Mouse (Mus musculus): ENCODE measurements around the gene Magi1. TPM values are rescaled to one million over a fixed set of nuclear protein-coding genes. Genes with fewer than 3 reads are reported as not detected.

Gene Magi1
- polyA plus RNA-seq, 1 experiment from 2014 or later = 10.1 TPM

- Histone ChIP-seq H3K4me1 (replicated peaks) (0 out of 2 replicates have a peak, but pooled peaks cover 3% of the 10 kb centered on the region), H3K27me3 (replicated peaks) (0 out of 2 replicates have a peak, but pooled peaks cover 2% of the 10 kb centered on the region), H3K27ac (no peak overlapping the region), H3K4me3 (replicated peaks) (peak overlapping the region; percentile 3; the same call in 1 of the 2 replicates), H3K9me3 (no peaks in the 10 kb centered on the region), H3K9ac (no peak overlapping the region), H3K36me3 (no peaks in the 10 kb centered on the region), H3K4me2 (replicated peaks) (peak overlapping the region; percentile 47)
- WGBS = 42% methylated on average over 24 of the region's 24 CpGs
- no peak for ATAC-seq
These were observed 568.2 kb downstream of the Magi1 start for GRCm38 (mm10) chr6:93715181-93716180.

GRCm38 (mm10) chr6:93704350-93704749 lies 579.4 kb downstream of the Magi1 start:
- Histone ChIP-seq H3K4me2 (replicated peaks) (no peak overlapping the region), H3K27ac (no peak overlapping the region), H3K4me1 (replicated peaks) (no peaks in the 10 kb centered on the region), H3K9ac (no peak overlapping the region), H3K4me3 (replicated peaks) (no peak overlapping the region), H3K27me3 (replicated peaks) (no peaks in the 10 kb centered on the region), H3K9me3 (no peaks in the 10 kb centered on the region), H3K36me3 (no peaks in the 10 kb centered on the region)
- no peak for ATAC-seq
- WGBS = 84% methylated on average over 5 of the region's 5 CpGs

- no peaks in the 10 kb centered on the region for H3K9me3 ChIP-seq
- no peak overlapping the region for H3K4me2 ChIP-seq (replicated peaks)
- ATAC-seq = no peak
- H3K4me1 ChIP-seq (replicated peaks) = no peaks in the 10 kb centered on the region
- H3K9ac ChIP-seq = no peak overlapping the region
- H3K4me3 ChIP-seq (replicated peaks) = no peak overlapping the region
- H3K27me3 ChIP-seq (replicated peaks) = no peaks in the 10 kb centered on the region
- no peaks in the 10 kb centered on the region for H3K36me3 ChIP-seq
- H3K27ac ChIP-seq = no peak overlapping the region
- 66% methylated on average over 13 of the region's 13 CpGs for WGBS
These were observed 584.3 kb downstream of the Magi1 start for GRCm38 (mm10) chr6:93699436-93699835.

- 59% methylated on average over 5 of the region's 5 CpGs for WGBS
- H3K36me3 ChIP-seq = no peaks in the 10 kb centered on the region
These were observed 585.8 kb downstream of the Magi1 start for GRCm38 (mm10) chr6:93697956-93698355.

GRCm38 (mm10) chr6:93678766-93679165 lies 605.0 kb downstream of the Magi1 start:
- H3K4me1 ChIP-seq (replicated peaks) = no peaks in the 10 kb centered on the region
- no peak overlapping the region for H3K9ac ChIP-seq
- no peak overlapping the region for H3K4me2 ChIP-seq (replicated peaks)
- no peak for ATAC-seq
- H3K9me3 ChIP-seq = no peaks in the 10 kb centered on the region
- 81% methylated on average over 17 of the region's 17 CpGs for WGBS
- H3K27ac ChIP-seq = no peak overlapping the region
- no peak overlapping the region for H3K4me3 ChIP-seq (replicated peaks)
- H3K36me3 ChIP-seq = no peaks in the 10 kb centered on the region
- no peaks in the 10 kb centered on the region for H3K27me3 ChIP-seq (replicated peaks)

More at GRCm38 (mm10) chr6:93697956-93698355, 585.8 kb downstream of the Magi1 start:
- Histone ChIP-seq H3K9ac (no peak overlapping the region), H3K27ac (no peak overlapping the region), H3K27me3 (replicated peaks) (no peaks in the 10 kb centered on the region), H3K4me3 (replicated peaks) (no peak overlapping the region), H3K4me2 (replicated peaks) (no peak overlapping the region), H3K4me1 (replicated peaks) (no peaks in the 10 kb centered on the region), H3K9me3 (no peaks in the 10 kb centered on the region)
- ATAC-seq = no peak

- Histone ChIP-seq H3K27me3 (replicated peaks) (no peaks in the 10 kb centered on the region), H3K9ac (no peak overlapping the region), H3K4me1 (replicated peaks) (no peaks in the 10 kb centered on the region), H3K36me3 (no peaks in the 10 kb centered on the region), H3K4me3 (replicated peaks) (no peak overlapping the region), H3K9me3 (no peaks in the 10 kb centered on the region), H3K27ac (no peak overlapping the region), H3K4me2 (replicated peaks) (no peak overlapping the region)
- no peak for ATAC-seq
- 52% methylated on average over 2 of the region's 2 CpGs for WGBS
These were observed 617.0 kb downstream of the Magi1 start for GRCm38 (mm10) chr6:93666731-93667130.

GRCm38 (mm10) chr6:93665056-93665805 lies 618.5 kb downstream of the Magi1 start:
- no peak for ATAC-seq
- H3K36me3 ChIP-seq = no peaks in the 10 kb centered on the region
- H3K4me1 ChIP-seq (replicated peaks) = no peaks in the 10 kb centered on the region
- no peak overlapping the region for H3K4me2 ChIP-seq (replicated peaks)
- WGBS = 73% methylated on average over 12 of the region's 12 CpGs
- no peaks in the 10 kb centered on the region for H3K27me3 ChIP-seq (replicated peaks)
- no peak overlapping the region for H3K9ac ChIP-seq
- no peak overlapping the region for H3K4me3 ChIP-seq (replicated peaks)
- H3K27ac ChIP-seq = no peak overlapping the region
- H3K9me3 ChIP-seq = no peaks in the 10 kb centered on the region

GRCm38 (mm10) chr6:93661139-93661538 lies 622.6 kb downstream of the Magi1 start:
- no peaks in the 10 kb centered on the region for H3K36me3 ChIP-seq
- ATAC-seq = no peak
- H3K27ac ChIP-seq = no peak overlapping the region
- no peaks in the 10 kb centered on the region for H3K9me3 ChIP-seq
- 69% methylated on average over 1 of the region's 1 CpGs for WGBS
- H3K4me1 ChIP-seq (replicated peaks) = no peaks in the 10 kb centered on the region
- no peak overlapping the region for H3K9ac ChIP-seq
- H3K27me3 ChIP-seq (replicated peaks) = no peaks in the 10 kb centered on the region
- no peak overlapping the region for H3K4me3 ChIP-seq (replicated peaks)
- no peak overlapping the region for H3K4me2 ChIP-seq (replicated peaks)

- H3K27me3 ChIP-seq (replicated peaks) = no peaks in the 10 kb centered on the region
These were observed 624.2 kb downstream of the Magi1 start for GRCm38 (mm10) chr6:93659534-93659933.

GRCm38 (mm10) chr6:93657187-93657974 lies 626.3 kb downstream of the Magi1 start:
- Histone ChIP-seq H3K4me2 (replicated peaks) (no peak overlapping the region), H3K27me3 (replicated peaks) (no peaks in the 10 kb centered on the region), H3K27ac (no peak overlapping the region), H3K4me1 (replicated peaks) (no peaks in the 10 kb centered on the region), H3K4me3 (replicated peaks) (no peak overlapping the region), H3K36me3 (no peaks in the 10 kb centered on the region), H3K9me3 (no peaks in the 10 kb centered on the region), H3K9ac (no peak overlapping the region)
- 27% methylated on average over 13 of the region's 13 CpGs for WGBS
- ATAC-seq = no peak

More at GRCm38 (mm10) chr6:93659534-93659933, 624.2 kb downstream of the Magi1 start:
- no peaks in the 10 kb centered on the region for H3K36me3 ChIP-seq
- H3K4me1 ChIP-seq (replicated peaks) = no peaks in the 10 kb centered on the region
- ATAC-seq = no peak
- no peak overlapping the region for H3K27ac ChIP-seq
- H3K9ac ChIP-seq = no peak overlapping the region
- no peak overlapping the region for H3K4me2 ChIP-seq (replicated peaks)
- no peaks in the 10 kb centered on the region for H3K9me3 ChIP-seq
- H3K4me3 ChIP-seq (replicated peaks) = no peak overlapping the region
- WGBS = 74% methylated on average over 8 of the region's 8 CpGs

- Histone ChIP-seq H3K9me3 (no peaks in the 10 kb centered on the region), H3K27me3 (replicated peaks) (no peaks in the 10 kb centered on the region), H3K27ac (no peak overlapping the region), H3K4me3 (replicated peaks) (no peak overlapping the region), H3K9ac (no peak overlapping the region), H3K4me1 (replicated peaks) (no peaks in the 10 kb centered on the region), H3K4me2 (replicated peaks) (no peak overlapping the region), H3K36me3 (no peaks in the 10 kb centered on the region)
- 73% methylated on average over 8 of the region's 8 CpGs for WGBS
- ATAC-seq = no peak; the same call in 1 of the 2 replicates
These were observed 635.0 kb downstream of the Magi1 start for GRCm38 (mm10) chr6:93648581-93649230.

Measured in intestine, embryonic 15.5 days (tissue).